Mouse (Mus musculus): ENCODE data around the gene Kdm2b. TPM values are rescaled to one million over a fixed set of nuclear protein-coding genes. Genes with fewer than 3 reads are reported as not detected.

The Kdm2b gene
- polyA plus RNA-seq, 1 experiment from 2014 or later, result 141 TPM

- Histone ChIP-seq H3K4me1 (peaks cover 56% of the 10 kb centered on the region), H3K36me3 (no peaks in the 10 kb centered on the region), H3K27ac (replicated peaks) (peak overlapping the region; percentile 79), H3K4me3 (no peak overlapping the region), H3K9ac (replicated peaks) (no peak overlapping the region), H3K9me3 (no peaks in the 10 kb centered on the region), H3K27me3 (no peaks in the 10 kb centered on the region), H3K4me2 (replicated peaks) (0 out of 2 replicates have a peak overlapping the region, but pooled peaks have one; percentile 1)
- 52% methylated on average over 7 of the region's 7 CpGs for WGBS
- no peak for ATAC-seq (replicated peaks)
These were observed 19.4 kb upstream of the Kdm2b start for GRCm38 (mm10) chr5:123008877-123009493.

GRCm38 (mm10) chr5:123005716-123006592 is 16.3 kb upstream of the Kdm2b start:
- Histone ChIP-seq H3K36me3 (no peaks in the 10 kb centered on the region), H3K9ac (replicated peaks) (peak overlapping the region; percentile 16; the same call in 1 of the 2 replicates), H3K9me3 (no peaks in the 10 kb centered on the region), H3K4me2 (replicated peaks) (peak overlapping the region; percentile 23; the same call in 1 of the 2 replicates), H3K27ac (replicated peaks) (peak overlapping the region; percentile 93), H3K4me3 (peak overlapping the region; percentile 7; the same call in 1 of the 2 replicates), H3K4me1 (peaks cover 52% of the 10 kb centered on the region), H3K27me3 (no peaks in the 10 kb centered on the region)
- ATAC-seq (replicated peaks), result peak; percentile 85
- 44% methylated on average over 19 of the region's 19 CpGs for WGBS

GRCm38 (mm10) chr5:123000901-123001300 is 11.3 kb upstream of the Kdm2b start:
- no peak overlapping the region for H3K9ac ChIP-seq (replicated peaks)
- H3K27me3 ChIP-seq, result no peaks in the 10 kb centered on the region
- H3K36me3 ChIP-seq, result no peaks in the 10 kb centered on the region
- H3K4me1 ChIP-seq, result peaks cover 9% of the 10 kb centered on the region
- H3K4me2 ChIP-seq (replicated peaks), result no peak overlapping the region
- H3K4me3 ChIP-seq, result no peak overlapping the region
- no peaks in the 10 kb centered on the region for H3K9me3 ChIP-seq
- ATAC-seq (replicated peaks), result no peak
- 73% methylated on average over 1 of the region's 1 CpGs for WGBS
- no peak overlapping the region for H3K27ac ChIP-seq (replicated peaks)

- no peak for ATAC-seq (replicated peaks)
- Histone ChIP-seq H3K4me1 (0 out of 2 replicates have a peak, but pooled peaks cover 4% of the 10 kb centered on the region), H3K36me3 (no peaks in the 10 kb centered on the region), H3K4me2 (replicated peaks) (no peak overlapping the region), H3K9me3 (no peaks in the 10 kb centered on the region), H3K9ac (replicated peaks) (no peak overlapping the region), H3K27me3 (no peaks in the 10 kb centered on the region), H3K27ac (replicated peaks) (no peak overlapping the region), H3K4me3 (no peak overlapping the region)
- 88% methylated on average over 18 of the region's 18 CpGs for WGBS
These were observed 7.9 kb upstream of the Kdm2b start for GRCm38 (mm10) chr5:122997205-122998204.

- Histone ChIP-seq H3K4me1 (peaks cover 26% of the 10 kb centered on the region), H3K36me3 (no peaks in the 10 kb centered on the region), H3K9me3 (no peaks in the 10 kb centered on the region), H3K4me2 (replicated peaks) (no peak overlapping the region), H3K27me3 (no peaks in the 10 kb centered on the region), H3K27ac (replicated peaks) (no peak overlapping the region), H3K4me3 (no peak overlapping the region), H3K9ac (replicated peaks) (no peak overlapping the region)
- no peak for ATAC-seq (replicated peaks)
- 0% methylated on average over 1 of the region's 1 CpGs for WGBS
These were observed 5.3 kb upstream of the Kdm2b start for GRCm38 (mm10) chr5:122994910-122995309.

GRCm38 (mm10) chr5:122994303-122994846 is 4.8 kb upstream of the Kdm2b start:
- H3K9ac ChIP-seq (replicated peaks), result no peak overlapping the region
- 11% methylated on average over 5 of the region's 5 CpGs for WGBS
- H3K36me3 ChIP-seq, result no peaks in the 10 kb centered on the region
- no peak overlapping the region for H3K27ac ChIP-seq (replicated peaks)
- H3K27me3 ChIP-seq, result no peaks in the 10 kb centered on the region
- ATAC-seq (replicated peaks), result 0 out of 2 replicates have a peak, but pooled peaks have one; percentile 55
- H3K4me2 ChIP-seq (replicated peaks), result no peak overlapping the region
- H3K4me1 ChIP-seq, result peaks cover 32% of the 10 kb centered on the region
- H3K9me3 ChIP-seq, result no peaks in the 10 kb centered on the region
- no peak overlapping the region for H3K4me3 ChIP-seq

- Histone ChIP-seq H3K4me1 (peaks cover 33% of the 10 kb centered on the region), H3K36me3 (no peaks in the 10 kb centered on the region), H3K27me3 (no peaks in the 10 kb centered on the region), H3K4me3 (no peak overlapping the region), H3K4me2 (replicated peaks) (no peak overlapping the region), H3K9me3 (no peaks in the 10 kb centered on the region), H3K9ac (replicated peaks) (no peak overlapping the region), H3K27ac (replicated peaks) (no peak overlapping the region)
- ATAC-seq (replicated peaks), result no peak
- WGBS, result 53% methylated on average over 2 of the region's 2 CpGs
These were observed 4.2 kb upstream of the Kdm2b start for GRCm38 (mm10) chr5:122993811-122994210.

GRCm38 (mm10) chr5:122991350-122992004 is 1.9 kb upstream of the Kdm2b start:
- H3K4me3 ChIP-seq, result peak overlapping the region; percentile 68
- no peaks in the 10 kb centered on the region for H3K9me3 ChIP-seq
- peak overlapping the region; percentile 99 for H3K4me2 ChIP-seq (replicated peaks)
- peak overlapping the region; percentile 68 for H3K9ac ChIP-seq (replicated peaks)
- H3K36me3 ChIP-seq, result no peaks in the 10 kb centered on the region
- H3K4me1 ChIP-seq, result peaks cover 49% of the 10 kb centered on the region
- ATAC-seq (replicated peaks), result no peak
- no peaks in the 10 kb centered on the region for H3K27me3 ChIP-seq
- peak overlapping the region; percentile 94 for H3K27ac ChIP-seq (replicated peaks)
- 31% methylated on average over 5 of the region's 5 CpGs for WGBS

GRCm38 (mm10) chr5:122990411-122991160 is 963 bp upstream of the Kdm2b start:
- peaks cover 57% of the 10 kb centered on the region for H3K4me1 ChIP-seq

GRCm38 (mm10) chr5:122989001-122989525 is 560 bp downstream of the Kdm2b start:
- peak overlapping the region; percentile 99 for H3K4me2 ChIP-seq (replicated peaks)
- WGBS, result under 1% methylated on average over 31 of the region's 39 CpGs
- ATAC-seq (replicated peaks), result peak; percentile 80
- H3K9ac ChIP-seq (replicated peaks), result peak overlapping the region; percentile 68
- no peaks in the 10 kb centered on the region for H3K36me3 ChIP-seq
- peaks cover 64% of the 10 kb centered on the region for H3K4me1 ChIP-seq
- H3K27ac ChIP-seq (replicated peaks), result peak overlapping the region; percentile 94
- no peaks in the 10 kb centered on the region for H3K27me3 ChIP-seq
- H3K9me3 ChIP-seq, result no peaks in the 10 kb centered on the region
- peak overlapping the region; percentile 68 for H3K4me3 ChIP-seq

More at GRCm38 (mm10) chr5:122990411-122991160, 963 bp upstream of the Kdm2b start:
- WGBS, result 10% methylated on average over 16 of the region's 16 CpGs
- no peak for ATAC-seq (replicated peaks)
- Histone ChIP-seq H3K9me3 (no peaks in the 10 kb centered on the region), H3K4me3 (peak overlapping the region; percentile 68), H3K4me2 (replicated peaks) (peak overlapping the region; percentile 99), H3K27me3 (no peaks in the 10 kb centered on the region), H3K9ac (replicated peaks) (peak overlapping the region; percentile 68), H3K27ac (replicated peaks) (peak overlapping the region; percentile 94), H3K36me3 (no peaks in the 10 kb centered on the region)

All from forebrain, embryonic 15.5 days (tissue).